Mouse (Mus musculus) kidney, adult 8-10 months (tissue): Measurements from ENCODE around the gene Fam110c.
"Not testable (repeated sequence)": the region's sequence is repeated elsewhere in the genome, so short reads cannot be mapped to it uniquely, and the experiment has no call there.

Experiments used
- DNase-seq, 2 experiments: peaks; one replicate each; pipeline ENCODE4 v3.0.0; 2022

The Fam110c gene

DNA sequence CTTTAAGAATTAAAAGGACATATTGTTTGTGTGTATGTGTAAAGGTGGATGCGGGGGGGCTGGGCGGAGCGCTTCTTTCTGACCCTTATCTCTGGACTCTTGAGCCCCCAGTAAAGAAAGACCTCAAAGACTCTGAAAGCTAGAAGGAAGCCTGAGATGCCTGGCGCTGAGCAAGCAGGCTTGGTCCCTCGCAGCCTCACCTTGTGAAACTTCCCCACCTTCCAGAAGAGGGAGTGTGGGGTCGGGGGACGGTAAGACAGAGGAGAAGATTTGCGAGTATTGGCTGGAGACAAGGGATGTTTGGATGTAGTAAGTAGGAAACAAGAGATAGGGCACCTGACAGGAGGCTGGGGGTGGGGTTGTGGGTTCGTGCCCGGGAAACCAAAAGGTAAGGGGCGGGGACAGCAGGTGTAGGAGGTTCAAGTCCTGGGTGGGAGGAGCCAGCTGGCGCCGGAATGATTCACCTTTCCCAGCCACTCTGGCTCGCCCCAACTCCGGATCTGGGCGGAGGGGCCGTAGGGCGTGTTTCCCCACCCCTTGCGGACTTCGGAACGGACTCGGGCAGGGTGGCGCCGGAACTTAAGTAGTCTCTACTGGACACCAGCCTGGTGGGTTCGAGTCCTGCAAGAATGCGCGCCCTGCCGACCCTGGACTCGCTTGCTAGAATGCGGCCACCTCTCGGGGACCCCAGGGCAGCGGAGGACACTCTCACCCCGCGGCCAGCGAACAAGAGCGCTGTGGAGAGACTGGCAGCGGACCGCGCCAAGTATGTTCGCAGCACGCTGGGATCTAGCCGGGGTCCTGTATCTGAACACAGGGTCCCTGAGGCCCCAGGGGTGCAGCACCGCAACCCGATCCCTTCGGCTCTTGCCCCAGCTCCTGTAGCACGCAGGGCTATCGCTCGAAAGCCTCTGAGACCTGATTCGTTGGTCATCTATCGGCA lies at the start of gene Fam110c:
Gene Fam110c (plus strand): TSS at position 450 of the 943 bp plus-strand sequence.
- DNase-seq, result peak; percentile 95

- no peak for DNase-seq
Measured at GRCm38 (mm10) chr12:31026423-31026822, 47.2 kb upstream of the Fam110c start.

- no peak for DNase-seq
Measured at GRCm38 (mm10) chr12:31052066-31052465, 21.6 kb upstream of the Fam110c start.

GRCm38 (mm10) chr12:31056291-31056864 lies 17.3 kb upstream of the Fam110c start:
- no peak for DNase-seq

- DNase-seq, result peak in 1 of 2 experiments; percentile 45
Measured at GRCm38 (mm10) chr12:31059393-31059853, 14.2 kb upstream of the Fam110c start.

DNA sequence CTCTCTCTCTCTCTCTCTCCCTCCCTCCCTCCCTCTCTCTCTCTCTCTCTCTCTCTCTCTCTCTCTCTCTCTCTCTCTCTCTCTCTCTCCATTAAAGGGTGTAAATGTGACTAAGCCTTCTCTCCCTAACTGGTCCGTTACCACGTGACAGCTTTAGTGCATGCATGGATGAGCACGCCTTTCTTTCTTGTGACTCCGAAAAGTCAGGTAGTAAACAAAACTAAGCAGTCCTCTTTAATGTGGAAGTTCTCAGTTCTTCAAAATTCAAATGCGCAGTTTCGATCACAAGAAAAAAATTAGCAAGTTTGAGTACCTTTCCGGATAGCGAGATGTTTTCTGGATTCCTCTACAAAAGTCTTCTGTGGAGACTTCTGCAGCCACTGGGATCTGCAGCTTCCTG lies 13.4 kb upstream of the Fam110c start:
- DNase-seq, result no peak

- no peak for DNase-seq
Measured at GRCm38 (mm10) chr12:31071222-31071621, 2.4 kb upstream of the Fam110c start.

DNA sequence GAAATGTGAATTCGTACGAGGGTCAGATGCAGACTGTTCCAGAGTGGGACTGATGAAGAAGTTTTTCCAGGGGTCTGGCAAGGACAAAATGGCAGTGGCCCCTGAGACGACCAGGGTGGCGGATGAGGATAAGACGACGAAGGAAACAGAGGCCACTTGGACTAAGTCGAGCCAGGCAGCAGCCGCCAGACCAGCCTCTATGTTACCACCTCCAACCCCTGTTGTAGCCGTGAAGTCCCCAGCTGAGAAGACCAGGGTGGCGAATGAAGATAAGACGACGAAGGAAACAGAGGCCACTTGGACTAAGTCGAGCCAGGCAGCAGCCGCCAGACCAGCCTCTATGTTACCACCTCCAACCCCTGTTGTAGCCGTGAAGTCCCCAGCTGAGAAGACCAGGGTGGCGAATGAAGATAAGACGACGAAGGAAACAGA lies 710 bp downstream of the Fam110c start:
- not testable (repeated sequence) for DNase-seq

GRCm38 (mm10) chr12:31074839-31075538 lies 1.3 kb downstream of the Fam110c start:
- peak; percentile 61 to 81 for DNase-seq

DNA sequence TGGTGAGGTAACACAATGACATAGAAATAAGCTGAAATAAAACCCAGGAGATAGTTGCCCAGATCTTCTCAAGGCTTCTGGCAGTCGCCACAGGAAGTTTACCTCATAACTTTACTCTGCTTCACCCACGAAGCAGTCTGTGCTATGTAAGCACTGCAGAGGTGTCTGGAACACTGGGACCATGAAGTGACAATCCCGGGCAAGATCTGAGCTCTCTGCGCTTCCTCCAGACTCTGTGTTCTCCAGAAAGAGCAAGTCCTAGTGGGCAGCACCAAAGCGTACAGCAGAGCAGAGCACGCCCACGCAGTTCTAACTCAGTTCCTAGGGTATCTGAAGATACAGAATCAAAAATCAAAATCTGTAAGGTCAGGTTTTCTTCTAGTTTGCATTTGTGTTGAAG lies 3.4 kb downstream of the Fam110c start:
- DNase-seq, result no peak

DNA sequence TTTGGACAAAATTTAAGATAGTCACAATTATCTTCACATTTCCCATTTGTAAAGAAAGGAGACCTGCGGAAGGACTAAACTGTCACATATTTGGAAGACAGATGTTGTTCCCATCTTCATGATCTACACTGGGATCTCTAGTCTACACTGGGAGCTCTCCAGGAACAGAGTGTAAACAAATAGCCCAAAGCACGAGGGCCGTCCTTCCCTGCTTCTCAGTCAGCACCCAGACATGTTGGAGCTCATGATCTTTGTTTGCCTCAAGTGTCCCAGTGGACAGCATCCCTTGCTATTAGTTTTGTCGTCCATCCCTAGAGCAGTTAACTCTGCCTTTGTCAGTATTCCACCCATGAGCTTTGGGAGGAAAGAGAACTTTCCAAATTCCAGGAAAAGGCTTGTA lies 4.4 kb downstream of the Fam110c start:
- no peak for DNase-seq

GRCm38 (mm10) chr12:31080352-31080751 lies 6.7 kb downstream of the Fam110c start:
- DNase-seq, result no peak

- no peak for DNase-seq
Measured at GRCm38 (mm10) chr12:31080890-31081554, 7.4 kb downstream of the Fam110c start.

GRCm38 (mm10) chr12:31083007-31083406 lies 9.3 kb downstream of the Fam110c start:
- no peak for DNase-seq

GRCm38 (mm10) chr12:31083407-31083806 lies 9.7 kb downstream of the Fam110c start:
- DNase-seq, result no peak

DNA sequence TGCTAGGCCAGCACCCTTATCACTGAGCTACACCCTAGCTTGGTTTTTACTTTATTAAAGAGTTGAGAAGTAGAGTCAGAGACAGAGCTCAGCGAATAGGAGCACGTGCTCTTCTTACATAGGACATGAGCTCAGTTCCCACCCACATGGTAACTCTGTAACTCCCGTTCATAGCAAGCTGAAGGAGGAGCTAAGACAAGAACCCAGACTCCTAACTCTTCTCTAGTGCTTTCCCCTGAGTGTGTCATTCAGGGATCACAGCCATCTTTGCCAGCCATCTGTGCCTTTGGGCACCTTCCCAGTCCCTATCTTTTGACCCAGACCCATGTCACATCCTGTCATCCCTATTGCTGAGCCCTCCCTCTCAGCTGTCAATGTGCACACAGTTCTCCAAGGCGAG lies 13.4 kb downstream of the Fam110c start:
- no peak for DNase-seq

DNA sequence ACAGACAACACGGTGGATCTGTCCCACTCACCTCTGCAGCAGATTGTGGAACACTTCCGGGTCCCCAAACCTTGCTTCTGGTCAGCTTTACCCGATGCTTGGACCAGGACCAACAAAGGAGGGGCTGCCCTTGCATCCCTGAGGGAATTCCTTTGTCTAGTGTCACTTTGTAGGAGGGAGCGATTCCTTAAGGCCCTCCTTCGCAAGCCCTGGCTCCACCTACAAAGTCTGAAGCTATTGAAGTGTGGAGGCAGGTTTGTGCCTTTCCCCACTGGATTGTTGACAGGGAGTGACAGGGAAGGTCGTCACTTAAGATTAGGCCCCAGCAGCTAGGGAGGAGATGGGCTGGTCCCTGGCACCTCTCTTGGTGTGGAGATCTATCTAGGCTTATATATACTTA lies 16.7 kb downstream of the Fam110c start:
- DNase-seq, result no peak

GRCm38 (mm10) chr12:31090882-31091640 lies 17.4 kb downstream of the Fam110c start:
- DNase-seq, result no peak

- DNase-seq, result no peak
Measured at GRCm38 (mm10) chr12:31092481-31092880, 18.8 kb downstream of the Fam110c start.

DNA sequence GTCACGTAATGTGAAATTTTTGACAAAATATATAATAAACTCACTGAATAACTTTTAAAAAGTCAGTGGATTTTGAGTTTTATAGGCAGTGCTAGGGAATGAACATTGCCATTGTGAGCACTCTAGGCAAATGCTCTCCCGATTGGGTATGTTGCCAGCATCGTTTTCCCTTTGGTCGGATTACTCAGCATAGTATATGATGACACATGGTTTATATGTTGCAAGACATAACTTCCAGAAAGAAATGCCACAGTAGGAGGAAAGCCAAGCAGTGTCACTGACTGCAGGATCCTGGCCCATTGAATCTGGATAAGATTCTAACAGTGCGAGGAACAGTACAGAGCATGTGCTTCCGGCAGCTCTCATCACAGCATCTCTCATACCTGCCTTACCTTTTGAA lies 23.5 kb downstream of the Fam110c start:
- DNase-seq, result no peak

- no peak for DNase-seq
Measured at GRCm38 (mm10) chr12:31101190-31101589, 27.5 kb downstream of the Fam110c start.

GRCm38 (mm10) chr12:31101821-31102220 lies 28.2 kb downstream of the Fam110c start:
- no peak for DNase-seq
